Mouse (Mus musculus): ENCODE data around the gene Grin2b. TPM values are rescaled to one million over a fixed set of nuclear protein-coding genes. Genes with fewer than 3 reads are reported as not detected.

Grin2b gene
- polyA plus RNA-seq, 1 experiment from 2014 or later: 22.3 TPM

GRCm38 (mm10) chr6:136072326-136073054 lies 100.8 kb downstream of the Grin2b start:
- H3K9me3 ChIP-seq (replicated peaks; ENCODE audit: control insufficient read depth, low read length): no peaks in the 10 kb centered on the region
- H3K4me2 ChIP-seq (ENCODE audit: low read length): no peak overlapping the region
- H3K36me3 ChIP-seq (ENCODE audit: control insufficient read depth, insufficient read depth, low read length): no peaks in the 10 kb centered on the region
- DNase-seq (ENCODE audit: low spot score) (peak; percentile 41), ATAC-seq (no peak)
- no peak overlapping the region for H3K9ac ChIP-seq (ENCODE audit: low read length)
- WGBS: 74% methylated on average over 13 of the region's 13 CpGs
- peaks cover 4% of the 10 kb centered on the region for H3K4me1 ChIP-seq (ENCODE audit: control insufficient read depth, insufficient read depth, low read length)
- H3K27ac ChIP-seq (ENCODE audit: low read depth, low read length): no peak overlapping the region
- no peaks in the 10 kb centered on the region for H3K27me3 ChIP-seq (replicated peaks; ENCODE audit: control insufficient read depth, insufficient read depth, low read length)
- no peak overlapping the region for H3K4me3 ChIP-seq (ENCODE audit: low read depth, low read length)

DNA sequence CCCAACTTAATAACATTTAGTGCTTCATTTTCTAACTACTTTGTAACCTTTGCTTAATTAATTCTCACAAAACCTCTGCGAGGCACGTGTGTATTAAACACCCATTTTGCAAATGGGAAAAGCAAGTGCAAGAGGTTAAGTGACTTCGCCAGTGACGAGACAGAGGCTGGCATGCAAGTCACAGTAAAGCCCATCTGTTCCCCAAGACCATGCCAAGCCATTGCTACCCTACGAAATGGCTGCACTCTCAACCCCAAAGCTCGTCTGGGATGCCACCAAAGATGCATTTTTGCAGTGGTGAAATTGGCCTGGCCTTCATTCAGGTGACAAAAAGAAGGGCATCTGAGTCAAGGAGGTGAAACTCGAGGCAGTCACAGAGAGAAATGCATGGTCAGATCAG lies 103.2 kb downstream of the Grin2b start:
- DNase-seq (ENCODE audit: low spot score) (no peak), ATAC-seq (no peak)
- 83% methylated on average over 7 of the region's 7 CpGs for WGBS
- H3K4me1 ChIP-seq (ENCODE audit: control insufficient read depth, insufficient read depth, low read length): peaks cover 4% of the 10 kb centered on the region
- H3K36me3 ChIP-seq (ENCODE audit: control insufficient read depth, insufficient read depth, low read length): no peaks in the 10 kb centered on the region
- no peak overlapping the region for H3K4me2 ChIP-seq (ENCODE audit: low read length)
- H3K27me3 ChIP-seq (replicated peaks; ENCODE audit: control insufficient read depth, insufficient read depth, low read length): no peaks in the 10 kb centered on the region
- no peak overlapping the region for H3K9ac ChIP-seq (ENCODE audit: low read length)
- no peaks in the 10 kb centered on the region for H3K9me3 ChIP-seq (replicated peaks; ENCODE audit: control insufficient read depth, low read length)
- no peak overlapping the region for H3K4me3 ChIP-seq (ENCODE audit: low read depth, low read length)
- no peak overlapping the region for H3K27ac ChIP-seq (ENCODE audit: low read depth, low read length)

DNA sequence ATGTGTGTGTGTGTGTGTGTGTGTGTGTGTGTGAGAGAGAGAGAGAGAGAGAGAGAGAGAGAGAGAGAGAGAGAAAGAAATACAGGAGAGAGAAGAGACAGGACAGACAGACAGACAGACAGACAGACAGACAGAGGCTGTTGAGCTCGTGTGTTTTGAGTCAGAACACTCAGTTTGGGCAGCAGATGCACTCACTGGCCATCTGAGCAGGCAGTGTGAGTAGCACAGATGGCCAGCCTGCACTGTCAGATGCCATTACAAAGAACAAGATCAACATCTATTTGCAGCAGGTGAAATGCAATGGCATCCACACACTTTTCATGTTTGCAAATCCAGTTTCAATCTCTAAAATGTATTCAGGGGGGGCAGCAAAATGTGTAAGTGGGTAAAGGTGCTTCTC lies 120.0 kb downstream of the Grin2b start:
- Histone ChIP-seq H3K4me1 (ENCODE audit: control insufficient read depth, insufficient read depth, low read length) (no peaks in the 10 kb centered on the region), H3K27me3 (replicated peaks; ENCODE audit: control insufficient read depth, insufficient read depth, low read length) (no peaks in the 10 kb centered on the region), H3K4me3 (ENCODE audit: low read depth, low read length) (no peak overlapping the region), H3K9me3 (replicated peaks; ENCODE audit: control insufficient read depth, low read length) (no peaks in the 10 kb centered on the region), H3K36me3 (ENCODE audit: control insufficient read depth, insufficient read depth, low read length) (no peaks in the 10 kb centered on the region), H3K4me2 (ENCODE audit: low read length) (no peak overlapping the region), H3K27ac (ENCODE audit: low read depth, low read length) (no peak overlapping the region), H3K9ac (ENCODE audit: low read length) (no peak overlapping the region)
- 41% methylated on average over 1 of the region's 1 CpGs for WGBS
- DNase-seq (ENCODE audit: low spot score) (no peak), ATAC-seq (no peak)

DNA sequence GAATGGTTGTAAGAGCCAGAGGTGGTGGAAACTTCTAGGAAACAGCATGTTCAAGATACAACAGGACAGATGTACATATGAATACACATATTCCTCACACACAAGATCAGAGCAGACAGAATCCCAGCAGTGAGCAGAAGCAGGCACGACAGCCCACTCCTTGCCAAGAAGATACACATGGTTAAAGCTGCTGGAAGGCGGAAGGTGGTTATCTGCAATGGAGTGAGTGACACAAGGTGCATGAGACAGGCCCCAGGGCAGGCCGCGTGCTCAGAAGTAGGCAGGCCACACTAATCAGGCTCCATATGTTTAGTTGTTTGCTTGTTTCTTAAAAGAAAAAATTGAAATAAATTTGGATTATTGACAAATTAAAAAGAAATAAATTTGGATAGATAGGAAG lies 123.0 kb downstream of the Grin2b start:
- no peaks in the 10 kb centered on the region for H3K27me3 ChIP-seq (replicated peaks; ENCODE audit: control insufficient read depth, insufficient read depth, low read length)
- H3K4me3 ChIP-seq (ENCODE audit: low read depth, low read length): no peak overlapping the region
- ATAC-seq (no peak), DNase-seq (ENCODE audit: low spot score) (no peak)
- H3K4me1 ChIP-seq (ENCODE audit: control insufficient read depth, insufficient read depth, low read length): no peaks in the 10 kb centered on the region
- H3K27ac ChIP-seq (ENCODE audit: low read depth, low read length): no peak overlapping the region
- WGBS: 74% methylated on average over 4 of the region's 4 CpGs
- no peak overlapping the region for H3K4me2 ChIP-seq (ENCODE audit: low read length)
- H3K9me3 ChIP-seq (replicated peaks; ENCODE audit: control insufficient read depth, low read length): no peaks in the 10 kb centered on the region
- H3K9ac ChIP-seq (ENCODE audit: low read length): no peak overlapping the region
- H3K36me3 ChIP-seq (ENCODE audit: control insufficient read depth, insufficient read depth, low read length): no peaks in the 10 kb centered on the region

GRCm38 (mm10) chr6:136048084-136048483 lies 125.2 kb downstream of the Grin2b start:
- ATAC-seq: no peak
- Histone ChIP-seq H3K9ac (ENCODE audit: low read length) (no peak overlapping the region), H3K27me3 (replicated peaks; ENCODE audit: control insufficient read depth, insufficient read depth, low read length) (no peaks in the 10 kb centered on the region), H3K9me3 (replicated peaks; ENCODE audit: control insufficient read depth, low read length) (no peaks in the 10 kb centered on the region), H3K27ac (ENCODE audit: low read depth, low read length) (no peak overlapping the region), H3K4me2 (ENCODE audit: low read length) (no peak overlapping the region), H3K4me3 (ENCODE audit: low read depth, low read length) (no peak overlapping the region), H3K4me1 (ENCODE audit: control insufficient read depth, insufficient read depth, low read length) (no peaks in the 10 kb centered on the region), H3K36me3 (ENCODE audit: control insufficient read depth, insufficient read depth, low read length) (no peaks in the 10 kb centered on the region)
- no peak for DNase-seq (ENCODE audit: low spot score)
- WGBS: 91% methylated on average over 2 of the region's 2 CpGs

- no peak for DNase-seq (ENCODE audit: low spot score)
- Histone ChIP-seq H3K4me1 (ENCODE audit: control insufficient read depth, insufficient read depth, low read length) (no peaks in the 10 kb centered on the region), H3K27ac (ENCODE audit: low read depth, low read length) (no peak overlapping the region), H3K4me3 (ENCODE audit: low read depth, low read length) (no peak overlapping the region), H3K9ac (ENCODE audit: low read length) (no peak overlapping the region), H3K4me2 (ENCODE audit: low read length) (no peak overlapping the region), H3K9me3 (replicated peaks; ENCODE audit: control insufficient read depth, low read length) (no peaks in the 10 kb centered on the region), H3K27me3 (replicated peaks; ENCODE audit: control insufficient read depth, insufficient read depth, low read length) (no peaks in the 10 kb centered on the region), H3K36me3 (ENCODE audit: control insufficient read depth, insufficient read depth, low read length) (no peaks in the 10 kb centered on the region)
- WGBS: 79% methylated on average over 7 of the region's 7 CpGs
- no peak for ATAC-seq
Measured at GRCm38 (mm10) chr6:136046091-136046490, 127.2 kb downstream of the Grin2b start.

DNA sequence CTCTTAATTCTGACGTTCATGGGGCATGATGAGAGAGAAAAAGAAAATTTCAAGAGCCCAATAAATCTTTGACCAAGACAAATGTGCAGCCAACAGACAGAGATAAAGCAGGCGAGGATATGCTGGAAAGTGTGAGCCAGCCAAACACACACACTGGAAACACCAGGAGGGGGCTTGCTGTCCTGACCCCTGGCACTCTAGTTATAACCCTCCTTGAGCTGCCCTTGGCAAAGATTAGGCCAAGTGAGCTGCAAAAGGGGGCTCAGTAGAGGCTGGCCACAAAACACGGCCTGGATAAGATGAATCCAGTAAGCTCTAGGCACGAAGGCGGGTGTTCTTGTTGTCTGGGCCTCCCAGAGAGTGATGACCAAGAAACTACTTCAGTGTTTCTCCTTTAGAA lies 128.8 kb downstream of the Grin2b start:
- no peaks in the 10 kb centered on the region for H3K4me1 ChIP-seq (ENCODE audit: control insufficient read depth, insufficient read depth, low read length)
- no peak for ATAC-seq
- H3K27ac ChIP-seq (ENCODE audit: low read depth, low read length): no peak overlapping the region
- WGBS: 84% methylated on average over 5 of the region's 5 CpGs
- H3K9me3 ChIP-seq (replicated peaks; ENCODE audit: control insufficient read depth, low read length): no peaks in the 10 kb centered on the region
- H3K4me3 ChIP-seq (ENCODE audit: low read depth, low read length): no peak overlapping the region
- H3K9ac ChIP-seq (ENCODE audit: low read length): no peak overlapping the region
- no peaks in the 10 kb centered on the region for H3K36me3 ChIP-seq (ENCODE audit: control insufficient read depth, insufficient read depth, low read length)
- H3K27me3 ChIP-seq (replicated peaks; ENCODE audit: control insufficient read depth, insufficient read depth, low read length): no peaks in the 10 kb centered on the region
- no peak overlapping the region for H3K4me2 ChIP-seq (ENCODE audit: low read length)
- DNase-seq (ENCODE audit: low spot score): no peak

DNA sequence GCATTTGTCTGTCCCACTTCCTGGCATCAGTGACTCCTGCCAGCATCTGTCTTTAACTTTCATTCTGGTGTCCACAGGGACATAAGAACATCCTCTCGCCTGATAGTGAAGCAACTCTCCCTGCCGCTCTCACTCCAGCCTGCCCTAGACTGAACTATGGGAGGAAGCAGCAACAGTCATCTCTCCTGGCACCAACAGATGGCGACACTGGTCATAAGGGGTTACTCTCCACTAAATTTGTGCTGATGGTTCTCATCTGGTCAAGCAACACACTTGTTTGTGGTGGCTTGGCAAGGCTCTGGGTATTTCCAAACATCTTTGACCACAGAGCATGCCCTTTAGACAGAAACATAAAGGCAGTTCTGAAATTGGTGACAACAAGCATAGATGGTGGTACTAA lies 130.9 kb downstream of the Grin2b start:
- H3K36me3 ChIP-seq (ENCODE audit: control insufficient read depth, insufficient read depth, low read length): no peaks in the 10 kb centered on the region
- 80% methylated on average over 3 of the region's 3 CpGs for WGBS
- no peak for ATAC-seq
- H3K4me3 ChIP-seq (ENCODE audit: low read depth, low read length): no peak overlapping the region
- no peaks in the 10 kb centered on the region for H3K9me3 ChIP-seq (replicated peaks; ENCODE audit: control insufficient read depth, low read length)
- no peaks in the 10 kb centered on the region for H3K27me3 ChIP-seq (replicated peaks; ENCODE audit: control insufficient read depth, insufficient read depth, low read length)
- H3K4me1 ChIP-seq (ENCODE audit: control insufficient read depth, insufficient read depth, low read length): no peaks in the 10 kb centered on the region
- DNase-seq (ENCODE audit: low spot score): no peak
- H3K9ac ChIP-seq (ENCODE audit: low read length): no peak overlapping the region
- H3K27ac ChIP-seq (ENCODE audit: low read depth, low read length): no peak overlapping the region
- no peak overlapping the region for H3K4me2 ChIP-seq (ENCODE audit: low read length)

DNA sequence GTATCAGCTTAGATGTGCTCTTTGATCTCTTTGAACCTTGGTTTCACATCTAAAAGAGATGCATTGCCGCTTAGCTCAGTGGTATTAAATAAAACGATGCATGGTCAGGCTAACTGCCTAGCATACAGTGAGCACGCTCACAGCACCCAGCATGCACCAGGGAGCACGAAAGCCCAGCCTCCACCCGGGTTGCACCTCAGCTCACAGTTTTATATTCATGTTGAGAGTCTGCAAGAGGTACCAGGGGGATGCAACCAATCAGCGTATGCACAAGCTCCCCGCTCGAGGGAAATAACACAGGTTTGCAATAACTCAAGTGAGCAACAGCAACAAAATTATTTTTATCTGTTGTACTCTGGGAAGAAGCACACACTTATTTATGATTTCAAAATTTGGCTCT lies 131.5 kb downstream of the Grin2b start:
- Histone ChIP-seq H3K36me3 (ENCODE audit: control insufficient read depth, insufficient read depth, low read length) (no peaks in the 10 kb centered on the region), H3K4me1 (ENCODE audit: control insufficient read depth, insufficient read depth, low read length) (no peaks in the 10 kb centered on the region), H3K4me2 (ENCODE audit: low read length) (no peak overlapping the region), H3K27me3 (replicated peaks; ENCODE audit: control insufficient read depth, insufficient read depth, low read length) (no peaks in the 10 kb centered on the region), H3K9me3 (replicated peaks; ENCODE audit: control insufficient read depth, low read length) (no peaks in the 10 kb centered on the region), H3K4me3 (ENCODE audit: low read depth, low read length) (no peak overlapping the region), H3K27ac (ENCODE audit: low read depth, low read length) (no peak overlapping the region), H3K9ac (ENCODE audit: low read length) (no peak overlapping the region)
- ATAC-seq (no peak), DNase-seq (ENCODE audit: low spot score) (no peak)
- WGBS: 92% methylated on average over 8 of the region's 8 CpGs

Measured in forebrain, embryonic 14.5 days (tissue).